Mouse (Mus musculus) CH12.LX (cell line): ENCODE results near the gene Galk2.

Source experiments
- CTCF ChIP-seq, 2 experiments: IDR thresholded peaks in 1 of 2; conservative IDR thresholded peaks in 1 of 2; 2 replicates each; pipeline ENCODE4 v1.5.1; 2011 to 2012; ENCODE audit warnings: low read depth in 2 of 2, low read length in 2 of 2, improper control_type of control experiment in 1 of 2, inconsistent platforms in 1 of 2, mild to moderate bottlenecking in 1 of 2, moderate library complexity in 1 of 2
- NRF1 ChIP-seq: IDR thresholded peaks from 2 replicates; pipeline ENCODE4 v1.6.1; 2014; ENCODE audit warnings: low read depth, mild to moderate bottlenecking, inconsistent platforms, low read length, improper control_type of control experiment, moderate library complexity

- TF ChIP-seq CTCF (conservative IDR thresholded peaks at IDR 0.05 in 1 of 2, IDR thresholded peaks at IDR 0.05 in 1 of 2; ENCODE audit: low read depth in 2 of 2, low read length in 2 of 2) (no peak), NRF1 (no peak)
Measured at GRCm38 (mm10) chr2:125820397-125820796, 38.5 kb upstream of the Galk2 start.
